Mouse (Mus musculus): ENCODE data around the gene Eif5a.
A peak's percentile ranks its signal among the peaks of the same experiment; 100 is the strongest.
"Not testable (repeated sequence)": the region's sequence is repeated elsewhere in the genome, so short reads cannot be mapped to it uniquely, and the experiment has no call there.

Gene Eif5a

DNA sequence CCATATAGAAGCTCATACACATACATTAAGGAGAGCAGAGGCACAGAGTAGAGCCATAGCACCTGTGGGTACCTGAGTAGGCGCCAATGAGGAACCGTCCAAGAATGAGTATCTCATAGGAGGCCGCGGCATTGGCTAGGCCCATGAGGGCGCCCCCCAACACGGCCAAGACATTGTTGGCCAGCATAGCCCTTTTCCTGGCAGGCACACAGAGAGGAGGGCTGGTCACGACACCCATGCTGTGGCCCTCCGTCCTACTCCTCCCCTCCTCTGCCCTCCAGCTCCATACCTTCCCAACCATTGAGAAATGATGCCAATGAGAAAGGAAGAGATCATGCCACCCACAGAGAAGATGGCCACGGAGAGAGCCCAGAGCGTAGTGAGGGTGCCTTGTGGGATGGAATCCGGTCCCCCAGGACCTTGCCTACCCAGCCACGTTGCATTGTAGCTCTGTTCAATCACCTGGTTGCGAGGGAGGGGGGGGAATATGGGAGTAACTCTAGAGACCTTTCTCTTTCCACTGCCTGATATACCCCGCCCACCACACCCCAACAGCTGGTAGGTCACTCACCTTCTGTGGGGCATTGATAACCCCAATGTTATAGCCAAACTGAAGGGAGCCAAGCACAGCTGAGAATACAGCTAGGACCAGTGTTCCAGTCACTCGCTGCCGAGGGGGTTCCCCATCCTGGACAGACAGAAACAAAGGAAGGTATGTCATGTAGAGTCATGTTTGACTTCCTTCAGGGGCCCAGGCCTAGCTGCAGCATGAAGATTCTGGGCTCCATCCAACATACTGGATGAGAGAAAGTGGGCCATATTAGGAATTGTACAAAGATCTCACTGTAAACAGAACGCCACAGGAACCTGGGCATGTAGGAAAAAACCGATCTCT, 24.5 kb upstream of the Eif5a start:
- no peak for DNase-seq (ENCODE audit: extremely low spot score, low spot score)

DNA sequence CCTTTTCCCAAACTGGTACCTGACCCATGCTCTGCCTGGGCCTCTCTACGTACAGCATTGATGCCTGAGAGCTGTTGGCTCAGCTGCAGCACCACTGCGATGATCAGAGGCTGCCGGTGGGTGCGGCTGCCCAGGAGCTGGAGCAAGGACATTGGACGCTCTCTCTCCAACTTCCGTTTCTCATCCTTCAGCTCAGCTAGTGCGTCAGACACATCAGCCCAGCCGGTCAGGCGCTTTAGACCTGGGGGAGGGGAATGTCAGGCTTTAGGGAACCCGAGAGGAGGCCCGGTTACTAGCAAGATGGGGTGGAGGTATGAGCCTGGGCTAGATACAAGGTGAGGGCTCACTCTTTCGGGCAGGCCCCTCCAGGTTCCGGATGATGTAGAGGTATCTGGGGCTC, 23.5 kb upstream of the Eif5a start:
- DNase-seq (ENCODE audit: extremely low spot score, low spot score), result no peak

DNA sequence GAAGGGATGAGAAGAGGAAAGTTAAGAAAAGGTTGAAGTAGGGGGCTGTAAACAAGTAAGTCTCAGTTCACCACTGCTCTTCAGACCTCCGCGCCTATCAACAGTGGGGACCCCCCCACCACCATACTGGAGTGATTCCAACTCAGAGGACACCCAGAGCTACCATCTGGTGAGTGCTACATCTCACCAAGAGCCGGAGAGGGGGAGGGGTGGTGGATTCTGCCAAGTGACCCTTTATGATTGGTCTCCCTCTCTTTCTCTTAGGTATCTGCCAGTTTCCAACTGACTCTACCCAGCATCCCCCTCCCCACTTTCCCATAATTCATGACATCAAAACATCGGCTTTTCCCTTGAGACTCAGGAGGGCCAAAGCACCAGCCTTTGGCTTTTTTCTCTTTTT, 19.2 kb upstream of the Eif5a start:
- DNase-seq (ENCODE audit: extremely low spot score, low spot score), result no peak

DNA sequence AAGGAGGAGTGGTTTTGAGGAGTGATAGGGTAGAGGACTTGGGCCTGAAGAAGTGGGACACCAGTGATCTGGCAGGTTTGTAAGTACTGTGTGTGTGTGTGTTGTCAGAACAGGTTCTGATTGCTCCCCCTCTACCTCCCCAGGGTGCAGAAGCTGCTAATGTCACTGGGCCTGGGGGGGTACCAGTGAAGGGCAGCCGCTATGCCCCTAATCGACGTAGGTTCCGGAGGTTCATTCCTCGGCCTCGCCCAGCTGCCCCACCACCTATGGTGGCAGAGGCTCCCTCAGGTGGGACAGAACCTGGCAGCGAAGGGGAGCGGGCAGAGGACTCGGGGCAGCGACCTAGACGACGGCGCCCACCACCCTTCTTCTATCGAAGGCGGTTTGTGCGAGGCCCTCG, 18.0 kb upstream of the Eif5a start:
- no peak for DNase-seq (ENCODE audit: extremely low spot score, low spot score)

DNA sequence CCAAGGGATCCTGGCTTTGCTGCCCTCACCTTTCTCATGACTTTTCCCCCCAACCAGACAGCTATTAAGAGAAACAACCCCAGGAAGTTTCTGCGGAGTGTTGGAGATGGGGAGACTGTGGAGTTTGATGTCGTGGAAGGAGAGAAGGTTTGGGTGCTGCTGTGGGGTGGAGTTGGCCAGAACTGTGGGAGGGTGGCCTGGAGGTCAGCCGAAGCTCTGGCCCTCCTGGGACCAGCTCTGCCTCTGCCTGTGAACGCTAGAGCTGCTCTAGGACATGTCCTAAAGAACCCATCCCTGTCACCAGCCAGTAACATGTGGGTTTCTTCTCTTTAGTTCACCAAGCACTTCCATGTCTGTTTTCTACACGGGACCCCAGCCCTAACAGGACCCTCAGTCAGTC, 17.4 kb upstream of the Eif5a start:
- no peak for DNase-seq (ENCODE audit: extremely low spot score, low spot score)

DNA sequence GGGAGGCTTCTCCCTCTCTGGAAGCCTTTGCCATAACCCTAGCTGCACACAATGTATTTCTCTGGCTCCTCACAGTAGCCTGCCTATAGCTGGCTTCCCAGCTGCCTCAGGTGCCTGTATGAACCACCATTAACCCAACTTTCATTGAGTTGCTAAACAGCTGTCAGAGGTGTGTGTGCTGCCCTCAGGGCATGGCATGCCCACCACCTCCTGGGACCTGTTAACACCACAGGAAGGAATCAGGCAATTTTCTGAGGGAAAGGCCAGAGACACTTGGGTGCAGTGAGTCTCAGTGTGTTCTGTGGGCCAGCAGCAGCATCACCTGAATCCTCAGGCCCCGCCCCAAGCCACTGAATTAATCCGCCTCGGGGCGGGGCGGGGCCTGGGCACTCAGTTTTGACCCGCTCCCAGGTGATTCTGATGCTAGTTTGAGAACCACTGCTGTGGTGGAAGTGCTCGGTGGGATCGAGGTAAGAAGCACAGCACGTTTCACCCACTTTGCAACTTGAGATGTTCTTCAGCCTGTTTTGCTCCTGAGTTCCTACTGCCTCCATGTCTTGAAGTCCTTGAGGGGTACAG, 16.7 kb upstream of the Eif5a start:
- no peak for DNase-seq (ENCODE audit: extremely low spot score, low spot score)

DNA sequence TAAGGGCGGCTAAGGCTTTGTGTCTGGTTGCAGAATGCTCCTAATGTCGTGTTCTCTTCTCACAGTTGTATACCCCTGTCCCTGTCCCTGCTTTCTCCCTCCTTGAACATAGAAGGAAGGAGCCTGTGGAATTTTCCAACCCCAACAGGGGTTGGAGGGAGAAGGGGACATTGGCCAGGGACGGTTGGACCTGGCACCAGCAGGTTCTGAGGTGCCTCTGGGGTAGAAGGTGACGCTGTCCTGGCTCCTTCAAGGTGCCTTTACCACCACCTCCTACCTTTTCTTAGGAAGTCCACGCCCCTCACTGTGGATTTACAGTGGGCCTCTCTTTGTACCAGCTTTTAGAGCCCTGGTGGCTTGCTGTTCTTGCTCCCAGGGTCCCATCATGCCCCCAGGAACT, 16.1 kb upstream of the Eif5a start:
- no peak for DNase-seq (ENCODE audit: extremely low spot score, low spot score)

DNA sequence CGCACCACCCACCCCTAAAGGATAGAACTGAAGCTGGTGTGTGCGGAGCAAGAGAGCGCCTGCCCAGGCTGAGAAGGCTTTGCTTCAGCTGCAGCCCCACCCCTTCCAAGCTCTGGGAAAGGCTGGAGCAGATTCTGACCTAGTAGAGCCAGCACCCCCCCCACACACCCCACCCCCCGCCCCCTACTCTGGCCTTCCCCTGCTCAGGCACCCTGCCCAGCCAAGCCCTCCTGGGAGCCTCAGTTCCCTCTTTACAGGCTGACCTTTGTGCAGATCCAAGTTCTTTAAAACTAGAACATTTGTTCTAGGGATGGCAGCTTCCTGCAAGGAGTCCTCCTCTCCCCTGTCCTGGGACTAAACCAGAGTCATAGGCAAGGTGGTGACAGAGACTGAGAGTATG, 15.6 kb upstream of the Eif5a start:
- no peak for DNase-seq (ENCODE audit: extremely low spot score, low spot score)

DNA sequence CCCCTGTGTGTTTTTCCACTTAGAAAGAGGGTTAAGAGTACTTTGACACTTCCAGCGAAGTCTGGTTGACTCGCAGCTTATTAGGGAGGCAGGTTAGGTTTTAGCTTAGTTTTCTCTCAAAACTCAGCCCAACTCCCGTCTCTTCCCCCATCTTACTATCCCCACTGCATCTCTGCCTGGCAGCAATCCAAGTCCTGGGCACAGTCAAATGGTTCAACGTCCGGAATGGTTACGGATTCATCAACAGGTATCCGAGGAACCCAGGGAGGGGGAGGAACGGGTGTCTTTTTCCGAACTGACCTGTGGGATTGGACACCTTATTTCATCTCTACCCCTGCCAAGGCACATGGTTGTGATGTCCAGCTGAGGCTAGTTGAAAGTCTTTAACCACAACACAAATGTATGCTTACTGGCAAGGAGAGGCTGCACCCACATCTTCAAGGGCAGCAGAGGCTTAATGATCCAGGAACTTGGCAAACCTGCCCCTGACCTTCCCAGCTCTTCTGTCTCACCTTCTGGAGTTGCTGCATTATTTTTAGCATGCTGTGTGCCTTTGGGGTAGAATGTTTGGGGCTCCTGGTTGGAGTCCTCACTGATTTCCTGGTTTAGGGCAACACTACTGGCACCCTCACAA, 15.1 kb upstream of the Eif5a start:
- no peak for DNase-seq (ENCODE audit: extremely low spot score, low spot score)

DNA sequence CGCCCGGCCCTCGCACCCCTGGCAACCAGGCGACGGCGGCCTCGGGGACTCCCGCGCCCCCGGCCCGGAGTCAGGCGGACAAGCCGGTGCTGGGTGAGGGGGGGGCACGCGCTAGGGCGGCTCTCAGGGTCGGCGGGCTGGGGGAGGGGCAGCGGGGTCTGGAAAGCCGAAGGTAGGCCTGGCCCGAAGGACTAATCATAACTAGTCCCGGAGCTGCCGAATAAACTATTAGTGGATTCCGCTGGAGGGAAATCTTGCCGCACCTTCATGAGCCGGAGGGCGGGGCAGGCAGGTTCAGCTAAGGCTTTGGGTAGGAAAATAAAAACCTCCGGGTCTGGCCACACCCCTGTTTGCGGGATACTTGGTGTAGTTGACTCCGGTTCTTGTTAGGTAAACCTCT, 14.4 kb upstream of the Eif5a start:
- peak; percentile 40 for DNase-seq (ENCODE audit: extremely low spot score, low spot score)

DNA sequence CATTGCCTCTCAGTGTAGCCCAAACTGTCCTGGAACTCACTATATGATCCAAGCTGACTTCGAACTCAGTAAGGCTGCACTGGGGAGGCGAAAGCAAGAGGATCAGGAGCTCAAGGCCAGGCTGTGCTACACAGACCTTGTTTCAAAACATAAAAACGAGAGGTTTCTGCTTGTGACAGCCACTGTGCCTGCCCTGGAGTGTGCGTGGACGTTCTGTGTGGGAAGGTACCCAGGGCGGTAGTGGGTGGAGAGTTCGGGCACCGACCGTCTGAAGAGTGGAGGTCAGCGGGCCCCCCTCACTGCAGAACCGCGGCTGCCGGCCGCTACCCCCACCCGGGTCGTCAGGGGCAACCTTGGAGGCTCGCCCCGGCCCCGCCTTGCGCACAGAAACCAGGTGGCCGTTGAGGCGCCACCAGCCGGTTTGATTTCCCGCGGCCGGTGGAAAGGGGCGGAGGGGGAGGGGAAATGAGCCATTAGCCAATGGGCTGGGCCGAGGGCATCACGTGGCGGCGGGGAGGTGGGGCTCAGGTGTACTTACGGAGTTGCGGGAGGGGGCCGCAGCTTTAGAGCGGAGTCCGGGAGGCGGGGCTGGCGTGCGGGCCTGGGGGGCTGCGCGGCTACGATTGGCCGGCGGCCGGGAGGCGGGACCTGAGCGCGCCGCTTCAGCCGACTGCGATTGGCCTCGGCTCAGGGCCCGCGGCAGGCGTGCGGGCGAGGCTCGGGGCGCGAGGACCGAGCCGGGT, 13.6 kb upstream of the Eif5a start, which contains the start of gene Ybx2:
Gene Ybx2, plus strand, starts transcription at position 660 of the 743 bp plus-strand sequence.
- DNase-seq (ENCODE audit: extremely low spot score, low spot score), result peak; percentile 89

DNA sequence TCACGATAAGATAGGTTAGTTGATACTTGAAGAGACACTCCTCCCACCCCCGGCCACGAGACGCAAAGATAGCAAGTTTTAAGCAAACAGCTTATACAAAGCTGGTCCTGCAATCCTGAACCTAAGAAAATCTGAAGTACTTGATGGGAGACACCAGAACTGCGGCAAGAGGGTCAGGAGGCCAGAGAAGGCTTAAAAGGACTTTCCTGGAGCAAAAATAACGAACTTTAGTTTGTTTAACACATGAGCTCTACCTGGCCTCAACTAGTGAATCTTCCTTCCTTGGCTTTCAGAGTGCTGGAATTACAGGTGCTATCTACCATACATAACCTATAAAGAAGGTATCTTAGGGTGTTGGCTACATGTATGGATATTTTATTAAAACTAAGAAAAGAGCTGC, 12.9 kb upstream of the Eif5a start:
- no peak for DNase-seq (ENCODE audit: extremely low spot score, low spot score)

DNA sequence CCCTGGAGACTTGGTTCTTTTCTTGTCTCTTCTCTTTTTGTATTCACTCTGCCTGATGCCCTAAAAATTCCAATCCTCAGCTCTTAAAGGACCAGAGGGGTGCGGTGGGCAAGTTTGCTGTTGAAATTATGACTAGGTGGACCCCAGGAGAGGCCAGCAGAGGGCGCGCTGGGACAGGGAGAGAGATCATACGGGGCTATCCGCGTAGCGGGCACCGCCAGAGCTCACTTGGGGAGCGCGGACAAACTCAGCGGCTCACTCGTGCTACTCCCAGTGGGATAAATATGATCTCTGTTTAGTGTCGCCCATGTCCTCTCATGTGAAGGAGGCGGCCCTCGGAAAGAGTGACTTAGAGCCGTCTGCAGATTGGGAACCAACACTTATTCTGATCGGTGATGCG, 12.4 kb upstream of the Eif5a start:
- DNase-seq (ENCODE audit: extremely low spot score, low spot score), result peak; percentile 96

DNA sequence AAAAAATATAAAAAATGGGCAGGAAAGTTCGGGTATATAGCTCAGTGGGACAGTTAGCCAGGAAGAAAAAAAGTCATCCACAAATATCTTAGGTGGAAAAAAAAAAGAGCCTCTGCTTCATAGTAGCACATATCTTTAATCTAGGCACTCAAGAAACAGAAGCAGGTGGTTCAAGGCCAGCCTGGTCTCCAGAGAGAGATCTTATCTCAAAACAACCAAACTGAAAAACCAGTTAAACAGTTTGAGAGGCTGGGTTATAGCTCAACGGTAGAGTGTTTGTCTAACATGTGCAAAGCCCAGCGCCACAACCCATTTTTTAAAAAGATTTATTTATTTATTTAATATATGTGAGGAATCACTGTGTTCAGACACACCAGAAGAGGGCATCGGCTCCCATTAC, 11.3 kb upstream of the Eif5a start:
- no peak for DNase-seq (ENCODE audit: extremely low spot score, low spot score)

DNA sequence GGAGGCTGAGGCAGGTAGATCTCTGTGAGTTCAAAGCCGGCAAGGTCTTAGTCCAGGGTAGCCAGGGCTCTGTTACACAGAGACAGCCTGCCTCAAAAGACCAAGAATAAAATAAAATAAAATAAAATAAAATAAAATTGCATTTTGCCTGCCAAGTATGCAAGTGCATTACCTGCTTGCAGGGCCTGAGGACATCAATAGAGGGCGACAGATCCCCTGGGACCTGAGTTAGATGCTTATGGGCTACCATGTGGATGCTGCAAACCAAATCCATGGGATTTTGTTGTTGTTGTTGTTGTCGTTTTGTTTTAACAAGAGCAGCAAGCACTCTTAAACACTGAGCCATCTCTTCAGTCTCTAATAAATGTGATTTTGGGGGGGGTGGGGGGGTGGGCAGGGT, 10.5 kb upstream of the Eif5a start:
- DNase-seq (ENCODE audit: extremely low spot score, low spot score), result no peak

DNA sequence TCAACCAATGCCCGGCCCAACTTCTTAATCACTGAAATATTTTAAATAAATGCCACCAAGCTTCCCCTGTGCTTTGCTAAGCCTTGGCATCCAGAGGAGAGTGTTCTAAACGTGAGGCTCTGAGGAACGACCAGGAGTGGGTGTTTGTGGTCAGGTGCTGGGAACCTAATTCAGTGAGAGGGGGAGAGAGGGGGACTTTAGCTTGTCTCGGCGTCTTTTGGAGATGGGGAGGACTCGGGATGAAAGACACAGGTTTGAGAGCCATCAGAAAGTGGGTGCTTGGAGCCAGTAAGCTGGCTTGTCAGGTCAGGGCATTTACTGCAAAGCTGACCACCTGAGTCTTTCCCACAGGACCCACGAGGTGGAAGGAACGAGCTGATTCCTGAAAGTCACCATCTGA, 10.0 kb upstream of the Eif5a start:
- DNase-seq (ENCODE audit: extremely low spot score, low spot score), result no peak

DNA sequence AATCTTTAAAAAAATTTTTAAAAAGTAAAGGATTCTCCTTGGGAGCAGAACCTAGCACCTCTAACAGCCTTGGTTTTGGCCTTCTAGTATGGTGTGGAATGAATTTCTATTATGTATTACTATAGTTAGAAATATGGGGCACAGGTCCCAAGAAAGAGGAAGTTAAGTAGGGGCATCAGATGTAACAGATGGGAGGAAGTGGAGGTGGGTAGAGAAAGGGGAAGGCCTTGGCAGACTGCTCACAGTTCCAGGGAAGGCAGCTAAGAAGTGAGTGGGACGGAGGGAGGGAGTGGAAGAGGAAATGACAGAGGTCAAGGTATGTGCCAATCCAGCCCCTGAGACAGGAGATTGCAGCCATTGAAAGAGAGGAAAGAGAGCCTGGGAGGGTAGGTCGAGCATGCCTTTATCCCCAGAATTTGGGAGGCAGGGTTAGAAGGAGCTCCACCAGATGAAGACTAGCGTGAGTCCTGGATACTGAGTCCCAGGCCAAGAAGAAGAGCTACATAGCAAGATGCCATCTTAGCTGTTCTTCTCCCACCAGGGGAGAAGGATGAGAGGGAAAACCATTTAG, 9.3 kb upstream of the Eif5a start:
- DNase-seq (ENCODE audit: extremely low spot score, low spot score), result no peak

DNA sequence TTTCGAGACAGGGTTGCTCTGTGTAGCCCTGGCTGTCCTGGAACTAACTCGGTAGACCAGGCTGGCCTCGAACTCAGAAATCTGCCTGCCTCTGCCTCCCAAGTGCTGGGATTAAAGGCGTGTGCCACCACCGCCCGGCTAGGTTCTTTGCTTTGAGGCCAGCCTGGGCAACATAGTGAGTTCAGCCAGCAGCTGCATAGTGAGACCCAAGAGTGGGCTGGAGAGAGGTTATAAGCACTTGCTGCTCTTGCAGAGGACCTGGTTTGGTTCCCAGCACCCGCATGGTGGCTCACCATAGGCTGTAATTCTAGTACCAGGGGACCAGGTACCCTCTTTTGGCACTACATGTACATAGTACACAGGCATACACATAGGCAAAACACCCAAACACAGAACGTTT, 8.4 kb upstream of the Eif5a start:
- DNase-seq (ENCODE audit: extremely low spot score, low spot score), result not testable (repeated sequence)

DNA sequence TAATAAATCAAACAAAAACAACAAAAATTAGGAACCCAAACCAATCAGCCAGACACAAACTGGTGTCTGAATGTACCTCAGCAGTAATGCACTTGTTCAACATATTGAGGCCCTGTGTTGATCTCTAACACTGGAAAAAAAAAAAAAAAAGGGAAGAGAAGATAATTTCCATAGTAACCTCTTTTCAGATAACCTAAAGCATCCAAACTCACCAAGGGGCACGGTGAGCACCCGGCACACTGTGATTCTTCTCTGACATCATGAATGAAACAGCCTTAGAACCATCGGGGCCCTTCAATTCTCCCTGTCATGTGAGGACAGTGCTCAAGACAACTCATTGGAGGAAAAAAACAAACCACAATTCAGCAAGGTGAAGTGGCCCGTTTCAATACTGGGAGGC, 8.0 kb upstream of the Eif5a start:
- no peak for DNase-seq (ENCODE audit: extremely low spot score, low spot score)

DNA sequence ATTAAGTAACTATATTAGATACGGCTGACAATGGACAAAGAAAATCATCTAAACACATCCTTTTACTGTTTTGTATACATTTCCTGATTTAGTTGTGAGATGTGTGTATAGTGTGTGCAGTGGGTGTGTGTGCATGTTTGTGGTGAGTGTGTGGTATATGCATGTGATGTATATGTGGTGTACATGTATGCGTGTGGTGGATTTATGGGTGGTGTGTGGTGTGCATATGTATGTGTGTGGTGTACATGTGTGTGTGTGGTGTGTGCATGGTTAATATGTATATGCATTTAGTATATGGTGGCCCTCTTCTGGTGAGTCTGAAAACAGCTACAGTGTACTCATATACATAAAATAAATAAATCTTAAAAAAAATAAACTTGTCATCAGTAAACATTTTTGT, 5.7 kb upstream of the Eif5a start:
- no peak for DNase-seq (ENCODE audit: extremely low spot score, low spot score)

DNA sequence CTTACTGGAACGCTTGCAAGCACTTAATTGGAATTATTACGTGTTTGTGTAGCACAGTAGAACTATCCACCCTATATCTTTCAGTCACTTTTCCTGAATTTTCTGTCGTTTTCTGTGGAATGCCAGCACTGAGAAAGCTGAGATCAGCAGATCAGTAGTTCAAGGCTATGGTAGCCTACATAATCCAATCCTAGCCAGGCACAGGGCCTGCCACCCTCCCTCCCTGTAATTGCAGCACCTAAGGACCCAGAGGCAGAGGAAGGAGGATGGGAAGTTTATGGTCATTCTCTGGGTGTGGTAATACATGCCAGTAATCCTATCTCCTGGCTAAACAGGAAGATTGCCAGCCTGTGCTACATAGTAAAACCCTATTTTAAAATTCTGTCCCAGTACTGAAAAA, 1.0 kb upstream of the Eif5a start:
- no peak for DNase-seq (ENCODE audit: extremely low spot score, low spot score)

Data from neural tube, embryonic 10.5 days (tissue).